Mouse (Mus musculus): Measurements from ENCODE around the gene Defb11. TPM values are rescaled to one million over a fixed set of nuclear protein-coding genes. Genes with fewer than 3 reads are reported as not detected.
"Not testable (repeated sequence)": the region's sequence is repeated elsewhere in the genome, so short reads cannot be mapped to it uniquely, and the experiment has no call there.

Defb11 gene
- polyA plus RNA-seq, 1 experiment from 2014 or later = 57.9 TPM

- H3K27me3 ChIP-seq (ENCODE audit: control insufficient read depth, insufficient read depth, low read length) = no peaks in the 10 kb centered on the region
- H3K36me3 ChIP-seq (replicated peaks; ENCODE audit: control insufficient read depth, insufficient read depth) = no peaks in the 10 kb centered on the region
- no peak overlapping the region for H3K4me2 ChIP-seq (replicated peaks)
- no peaks in the 10 kb centered on the region for H3K9me3 ChIP-seq (ENCODE audit: control insufficient read depth, low read length)
- H3K27ac ChIP-seq = no peak overlapping the region
- WGBS = 8% methylated on average over 1 of the region's 1 CpGs
- no peaks in the 10 kb centered on the region for H3K4me1 ChIP-seq (replicated peaks; ENCODE audit: control insufficient read depth, insufficient read depth, low read length)
- no peak for DNase-seq (ENCODE audit: low spot score)
- ATAC-seq (ENCODE audit: low FRiP score) = no peak
- no peak overlapping the region for H3K4me3 ChIP-seq (replicated peaks; ENCODE audit: low read length)
- H3K9ac ChIP-seq = no peak overlapping the region
Measured at GRCm38 (mm10) chr8:21911931-21912330, 5.7 kb upstream of the Defb11 start.

GRCm38 (mm10) chr8:21885321-21885720 lies 20.9 kb downstream of the Defb11 start, which contains the start of gene Defb9:
Gene Defb9, minus strand, starts transcription at chr8:21885421.
- DNase-seq (ENCODE audit: low spot score); H3K36me3 ChIP-seq (replicated peaks; ENCODE audit: control insufficient read depth, insufficient read depth); H3K4me1 ChIP-seq (replicated peaks; ENCODE audit: control insufficient read depth, insufficient read depth, low read length); H3K4me3 ChIP-seq (replicated peaks; ENCODE audit: low read length); H3K27ac ChIP-seq; H3K9me3 ChIP-seq (ENCODE audit: control insufficient read depth, low read length); H3K27me3 ChIP-seq (ENCODE audit: control insufficient read depth, insufficient read depth, low read length); H3K4me2 ChIP-seq (replicated peaks); ATAC-seq (ENCODE audit: low FRiP score); H3K9ac ChIP-seq: not testable (repeated sequence)

GRCm38 (mm10) chr8:21858586-21858985 lies 47.6 kb downstream of the Defb11 start, which contains the start of gene Defb10:
Gene Defb10, plus strand, starts transcription at chr8:21858901.
- not testable (repeated sequence) for H3K4me1 ChIP-seq (replicated peaks; ENCODE audit: control insufficient read depth, insufficient read depth, low read length); H3K27me3 ChIP-seq (ENCODE audit: control insufficient read depth, insufficient read depth, low read length); H3K9me3 ChIP-seq (ENCODE audit: control insufficient read depth, low read length); H3K4me2 ChIP-seq (replicated peaks); H3K9ac ChIP-seq; DNase-seq (ENCODE audit: low spot score); H3K36me3 ChIP-seq (replicated peaks; ENCODE audit: control insufficient read depth, insufficient read depth); ATAC-seq (ENCODE audit: low FRiP score); H3K4me3 ChIP-seq (replicated peaks; ENCODE audit: low read length); H3K27ac ChIP-seq
- 32% methylated on average over 1 of the region's 1 CpGs for WGBS

Other genes starting within 250 kb of the Defb11 start
- not detected in 2 replicates for gene Defa34, start 240.6 kb downstream of the Defb11 start, polyA plus RNA-seq (2014; fragmentation: Nextera tagmentation; extraction: Ambion mirVana)
- gene AY761184, start 202.8 kb downstream of the Defb11 start, polyA plus RNA-seq (2014; fragmentation: Nextera tagmentation; extraction: Ambion mirVana) = not detected in 2 replicates
- not detected in 2 replicates for gene Defa24, start 171.9 kb downstream of the Defb11 start, polyA plus RNA-seq (2014; fragmentation: Nextera tagmentation; extraction: Ambion mirVana)
- not detected in 2 replicates for gene Defb50, start 82.9 kb downstream of the Defb11 start, polyA plus RNA-seq (2014; fragmentation: Nextera tagmentation; extraction: Ambion mirVana)
- 0.86 TPM in 1 of 2 replicates, not detected in the other for gene Defb2, start 66.5 kb downstream of the Defb11 start, polyA plus RNA-seq (2014; fragmentation: Nextera tagmentation; extraction: Ambion mirVana)
- gene Defb10, start 47.5 kb downstream of the Defb11 start, polyA plus RNA-seq (2014; fragmentation: Nextera tagmentation; extraction: Ambion mirVana) = 1.6 and 1.8 TPM in 2 replicates
- gene Defb9, start 21.0 kb downstream of the Defb11 start, polyA plus RNA-seq (2014; fragmentation: Nextera tagmentation; extraction: Ambion mirVana) = 2.1 and 3.7 TPM in 2 replicates
- not detected in 2 replicates for gene Defb15, start 26.3 kb upstream of the Defb11 start, polyA plus RNA-seq (2014; fragmentation: Nextera tagmentation; extraction: Ambion mirVana)
- gene Defb35, start 31.9 kb upstream of the Defb11 start, polyA plus RNA-seq (2014; fragmentation: Nextera tagmentation; extraction: Ambion mirVana) = not detected in 2 replicates
- not detected in 2 replicates for gene Defb13, start 40.4 kb upstream of the Defb11 start, polyA plus RNA-seq (2014; fragmentation: Nextera tagmentation; extraction: Ambion mirVana)
- gene Fam90a1a, start 52.3 kb upstream of the Defb11 start, polyA plus RNA-seq (2014; fragmentation: Nextera tagmentation; extraction: Ambion mirVana) = not detected in 2 replicates
- not detected in 2 replicates for gene Ccdc70, start 63.4 kb upstream of the Defb11 start, polyA plus RNA-seq (2014; fragmentation: Nextera tagmentation; extraction: Ambion mirVana)
- gene Atp7b, start 153.9 kb upstream of the Defb11 start, polyA plus RNA-seq (2014; fragmentation: Nextera tagmentation; extraction: Ambion mirVana) = 1.9 and 2.0 TPM in 2 replicates
- gene Alg11, start 154.3 kb upstream of the Defb11 start, polyA plus RNA-seq (2014; fragmentation: Nextera tagmentation; extraction: Ambion mirVana) = 34.1 and 41.6 TPM in 2 replicates
- gene Nek5, start 218.6 kb upstream of the Defb11 start, polyA plus RNA-seq (2014; fragmentation: Nextera tagmentation; extraction: Ambion mirVana) = 1.3 and 1.7 TPM in 2 replicates

All from hindbrain, embryonic 14.5 days (tissue).